8 mouse cellular contexts compared by ENCODE assay signal in genomic region chr2:126875871-126876796, GRCm38 (mm10). TPM values are rescaled to one million over a fixed set of nuclear protein-coding genes. Genes with fewer than 3 reads are reported as not detected.
DNase-seq lines count a peak whose midpoint lies in the region; ATAC-seq and TF ChIP-seq lines count a peak whose summit lies in the region.

Trpm7 (minus strand) TSS chr2:126876230.

- TF ChIP-seq CTCF in ES-Bruce4 (IDR thresholded peaks at IDR 0.05; ENCODE audit: low read depth, low read length): no peak
- no peak for TF ChIP-seq CTCF in liver, postnatal 0 days (IDR thresholded peaks at IDR 0.05; ENCODE audit: low read depth)

- TF ChIP-seq EP300 in ES-Bruce4 (IDR thresholded peaks at IDR 0.05; ENCODE audit: insufficient read depth, low read depth, low read length): peak; percentile 74
- 0 out of 2 replicates have a peak, but pooled peaks have one; percentile 10 for TF ChIP-seq EP300 in liver, postnatal 0 days (IDR thresholded peaks at IDR 0.05; ENCODE audit: low read depth)

- peak within 1 kb of the TSS; percentile 82 for H3K27ac ChIP-seq in ES-Bruce4 (ENCODE audit: insufficient read depth, low read length)
- peak within 1 kb of the TSS; percentile 96 for H3K27ac ChIP-seq in forebrain, embryonic 13.5 days
- peak within 1 kb of the TSS; percentile 97 for H3K27ac ChIP-seq in liver, postnatal 0 days (ENCODE audit: low read depth)
- H3K27ac ChIP-seq in neural tube, embryonic 14.5 days (ENCODE audit: low read depth, low read length): peak within 1 kb of the TSS; percentile 94

- TF ChIP-seq POLR2A in ES-Bruce4 (IDR thresholded peaks at IDR 0.05; ENCODE audit: insufficient read depth, low read length): peak; percentile 59

- no peaks in the 10 kb centered on the region for H3K9me3 ChIP-seq in ES-Bruce4 (replicated peaks; ENCODE audit: control insufficient read depth, insufficient read depth, low read length, poor library complexity, severe bottlenecking)
- no peaks in the 10 kb centered on the region for H3K9me3 ChIP-seq in forebrain, embryonic 13.5 days (replicated peaks)
- no peaks in the 10 kb centered on the region for H3K9me3 ChIP-seq in liver, postnatal 0 days (ENCODE audit: low read length)
- no peaks in the 10 kb centered on the region for H3K9me3 ChIP-seq in neural tube, embryonic 14.5 days (ENCODE audit: control insufficient read depth, low read length)

- H3K27me3 ChIP-seq in ES-Bruce4 (ENCODE audit: control insufficient read depth, insufficient read depth, low read length, poor library complexity, severe bottlenecking): no peaks in the 10 kb centered on the region
- H3K27me3 ChIP-seq in forebrain, embryonic 13.5 days: no peaks in the 10 kb centered on the region
- no peaks in the 10 kb centered on the region for H3K27me3 ChIP-seq in liver, postnatal 0 days (ENCODE audit: insufficient read depth, low read length)
- no peaks in the 10 kb centered on the region for H3K27me3 ChIP-seq in neural tube, embryonic 14.5 days (ENCODE audit: control insufficient read depth, insufficient read depth, low read length)

- peak within 1 kb of the TSS; percentile 86 for H3K9ac ChIP-seq in ES-Bruce4 (ENCODE audit: low read depth, poor library complexity, severe bottlenecking)
- peak within 1 kb of the TSS; percentile 89 for H3K9ac ChIP-seq in forebrain, embryonic 13.5 days
- peak within 1 kb of the TSS; percentile 76 for H3K9ac ChIP-seq in liver, postnatal 0 days (replicated peaks)
- H3K9ac ChIP-seq in neural tube, embryonic 14.5 days (replicated peaks; ENCODE audit: low read depth, low read length): peak within 1 kb of the TSS; percentile 91

- DNase-seq in heart, postnatal 10 days: peak; percentile 95
- peak; percentile 76 for DNase-seq in large intestine, adult 2 months (ENCODE audit: low read depth, low spot score)
- peak; percentile 94 for DNase-seq in liver, postnatal 0 days
- peak; percentile 92 for DNase-seq in testis, postnatal 10 days (ENCODE audit: low spot score)

- peaks cover 4% of the 10 kb centered on the region for H3K4me1 ChIP-seq in ES-Bruce4 (ENCODE audit: control insufficient read depth, insufficient read depth, low read length)
- H3K4me1 ChIP-seq in forebrain, embryonic 13.5 days: peaks cover 23% of the 10 kb centered on the region
- peaks cover 15% of the 10 kb centered on the region for H3K4me1 ChIP-seq in liver, postnatal 0 days (ENCODE audit: insufficient read depth)
- peaks cover 14% of the 10 kb centered on the region for H3K4me1 ChIP-seq in neural tube, embryonic 14.5 days (ENCODE audit: control insufficient read depth, insufficient read depth, low read length)

- WGBS in forebrain, embryonic 13.5 days: under 1% methylated on average over 73 of the region's 81 CpGs
- under 1% methylated on average over 81 of the region's 81 CpGs for WGBS in large intestine, adult 2 months
- 2% methylated on average over 72 of the region's 81 CpGs for WGBS in liver, postnatal 0 days (ENCODE audit: insufficient replicate concordance)
- WGBS in neural tube, embryonic 14.5 days: under 1% methylated on average over 79 of the region's 81 CpGs

- intact Hi-C loops in heart, postnatal 10 days (cut with DNase I): loop anchor here (1.0 kb wide), 1 partner anchor 56 kb away; no protein-coding TSS in a partner anchor

- H3K36me3 ChIP-seq in ES-Bruce4 (ENCODE audit: control insufficient read depth, insufficient read depth, low read length, poor library complexity, severe bottlenecking): no peaks in the 10 kb centered on the region
- H3K36me3 ChIP-seq in forebrain, embryonic 13.5 days (ENCODE audit: poor library complexity, severe bottlenecking): no peaks in the 10 kb centered on the region
- no peaks in the 10 kb centered on the region for H3K36me3 ChIP-seq in liver, postnatal 0 days (replicated peaks; ENCODE audit: insufficient read depth, low read length)
- H3K36me3 ChIP-seq in neural tube, embryonic 14.5 days (ENCODE audit: control insufficient read depth, insufficient read depth, low read length): no peaks in the 10 kb centered on the region

- ATAC-seq in cerebellum, adult (ENCODE audit: insufficient number of reproducible peaks, low FRiP score, low TSS enrichment): peak; percentile 97
- ATAC-seq in forebrain, embryonic 13.5 days: peak; percentile 99
- peak; percentile 96 for ATAC-seq in liver, postnatal 0 days
- ATAC-seq in neural tube, embryonic 14.5 days (ENCODE audit: low read depth): peak; percentile 99

- H3K4me3 ChIP-seq in ES-Bruce4 (ENCODE audit: low read depth, low read length): peak within 1 kb of the TSS; percentile 72
- H3K4me3 ChIP-seq in forebrain, embryonic 13.5 days: peak within 1 kb of the TSS; percentile 93
- peak within 1 kb of the TSS; percentile 69 for H3K4me3 ChIP-seq in liver, postnatal 0 days (ENCODE audit: low read depth, low read length)
- H3K4me3 ChIP-seq in neural tube, embryonic 14.5 days (ENCODE audit: low read depth, low read length): peak within 1 kb of the TSS; percentile 94

- H3K4me2 ChIP-seq in forebrain, embryonic 13.5 days: peak within 1 kb of the TSS; percentile 79
- peak within 1 kb of the TSS; percentile 77 for H3K4me2 ChIP-seq in liver, postnatal 0 days (ENCODE audit: low read depth, low read length)
- H3K4me2 ChIP-seq in neural tube, embryonic 14.5 days (ENCODE audit: low read depth, low read length): peak within 1 kb of the TSS; percentile 71

RNA-seq across cellular contexts. Expression of gene Trpm7, which starts in this region (rescaled TPM):
- 82.5 and 83.3 TPM in 2 replicates for polyA plus RNA-seq in ES-Bruce4 (2011; ENCODE audit: insufficient read depth, insufficient read length, low read depth, missing spikeins)
- 41.3 and 46.3 TPM in 2 replicates for polyA plus RNA-seq in forebrain, embryonic 13.5 days (2015; fragmentation: Nextera tagmentation; extraction: Ambion mirVana)
- total RNA-seq in heart, postnatal 10 days (2021): 10 to 100 TPM; 52.0 to 54.1 TPM
- polyA plus RNA-seq in large intestine, adult 2 months (2012; rRNA removed): 3.4 and 5.6 TPM in 2 replicates
- polyA plus RNA-seq in liver, postnatal 0 days (2015; fragmentation: Nextera tagmentation; extraction: Ambion mirVana): 14.3 and 17.2 TPM in 2 replicates
- 34.8 and 41.8 TPM in 2 replicates for polyA plus RNA-seq in neural tube, embryonic 14.5 days (2014; fragmentation: Nextera tagmentation; extraction: Ambion mirVana)

Comparison
In these comparisons a context has a peak if more than half of its experiments do, and no peak if none do; other contexts are left out.
1. Peak in every context shown above with its lines: DNase-seq, ATAC-seq, H3K4me3 ChIP-seq and H3K27ac ChIP-seq.